Mouse (Mus musculus) ES-Bruce4 (cell line): ENCODE results near the gene Neurl2.

Source experiments
- CTCF ChIP-seq: IDR thresholded peaks from one replicate; pipeline ENCODE4 v1.8.1; 2011; ENCODE audit warnings: low read depth, low read length
- POLR2A ChIP-seq: IDR thresholded peaks from one replicate; pipeline ENCODE4 v1.8.1; 2011; ENCODE audit warnings: low read length; ENCODE audit not compliant: insufficient read depth

DNA sequence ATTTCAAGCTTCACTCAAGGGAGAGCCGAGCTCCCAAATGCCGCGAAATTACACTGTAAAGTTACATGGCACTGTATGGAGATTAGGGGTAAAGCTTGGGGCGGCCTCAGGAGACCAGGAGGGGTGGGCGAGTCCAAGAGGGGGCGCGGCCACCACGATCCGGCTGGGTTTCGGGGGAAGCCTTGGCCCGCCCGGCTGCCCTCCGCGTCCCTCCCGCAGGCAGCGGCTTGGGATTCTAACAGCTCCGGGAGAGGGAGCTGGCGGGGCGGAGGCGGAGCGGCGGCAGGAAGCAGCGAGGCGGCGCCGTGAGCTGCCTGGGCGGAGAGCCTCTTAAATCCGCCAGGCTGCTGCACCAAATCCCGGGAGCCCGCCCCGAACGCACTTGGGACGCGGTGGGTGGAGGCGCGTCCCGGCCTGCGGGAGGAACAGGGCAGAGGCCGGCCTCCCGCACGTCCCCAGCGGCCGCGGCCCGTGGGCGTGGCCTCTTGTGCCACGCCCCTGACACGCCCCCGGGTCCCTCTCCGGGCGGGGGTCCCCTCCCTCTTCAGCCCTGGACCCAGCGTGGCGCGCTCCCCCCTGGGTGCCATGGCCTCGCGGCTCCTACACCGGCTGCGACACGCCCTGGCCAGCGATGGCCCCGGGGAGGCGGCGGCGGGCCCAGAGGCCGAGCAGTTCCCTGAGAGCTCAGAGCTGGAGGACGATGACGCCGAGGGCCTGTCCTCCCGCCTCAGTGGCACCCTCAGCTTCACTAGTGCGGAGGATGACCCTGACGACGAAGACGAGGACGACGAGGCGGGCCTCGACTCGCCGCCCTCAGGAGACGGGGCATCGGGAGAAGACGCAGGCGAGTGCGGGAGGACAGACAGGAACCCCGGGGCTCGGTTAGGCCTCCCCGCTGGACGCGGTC, 47.5 kb downstream of the Neurl2 start, which contains the start of gene Snx21:
- TF ChIP-seq POLR2A, result peak; percentile 15
- TF ChIP-seq CTCF, result no peak
